Mouse (Mus musculus): ENCODE data around the gene Nat10.

The Nat10 gene

DNA sequence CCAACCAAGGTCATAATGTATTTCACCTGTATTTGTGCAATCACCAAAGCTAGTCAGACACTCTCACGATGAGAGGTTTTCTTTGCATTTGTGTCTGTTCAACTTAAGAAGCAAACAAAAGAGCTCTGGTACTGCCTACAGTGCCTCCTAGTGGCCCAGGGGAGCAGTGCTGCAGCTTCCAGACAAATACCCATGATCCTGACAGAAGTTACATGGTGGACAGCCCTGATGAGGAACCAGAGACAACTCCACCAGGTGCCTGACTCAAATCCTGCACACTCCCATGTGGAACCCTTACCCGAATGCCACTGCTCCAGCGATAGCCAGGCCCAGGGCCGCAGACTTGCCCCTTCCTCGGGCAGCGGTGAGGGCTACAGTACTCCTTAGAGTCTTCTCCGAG, 17.1 kb downstream of the Nat10 start:
- peak; percentile 60 for DNase-seq

DNA sequence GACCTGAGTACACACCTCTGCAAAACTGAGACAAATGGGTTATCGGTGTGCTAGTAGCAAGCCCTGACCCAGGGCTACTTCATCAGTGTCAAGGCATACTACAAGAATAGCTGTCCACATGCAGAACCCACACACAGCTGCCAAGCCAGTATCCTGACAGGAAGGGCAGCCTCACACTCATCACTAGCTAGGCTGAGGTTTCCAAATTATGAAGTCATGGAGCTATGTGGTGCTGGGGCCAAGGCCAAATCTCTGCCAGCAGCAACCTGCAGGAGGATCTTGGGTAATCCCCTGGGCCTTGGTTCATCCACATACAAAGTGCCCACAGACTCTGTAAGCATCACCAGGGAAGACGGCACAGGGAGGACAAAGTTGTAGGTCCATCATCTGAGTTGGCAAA, 17.5 kb downstream of the Nat10 start:
- DNase-seq, result peak; percentile 26

DNA sequence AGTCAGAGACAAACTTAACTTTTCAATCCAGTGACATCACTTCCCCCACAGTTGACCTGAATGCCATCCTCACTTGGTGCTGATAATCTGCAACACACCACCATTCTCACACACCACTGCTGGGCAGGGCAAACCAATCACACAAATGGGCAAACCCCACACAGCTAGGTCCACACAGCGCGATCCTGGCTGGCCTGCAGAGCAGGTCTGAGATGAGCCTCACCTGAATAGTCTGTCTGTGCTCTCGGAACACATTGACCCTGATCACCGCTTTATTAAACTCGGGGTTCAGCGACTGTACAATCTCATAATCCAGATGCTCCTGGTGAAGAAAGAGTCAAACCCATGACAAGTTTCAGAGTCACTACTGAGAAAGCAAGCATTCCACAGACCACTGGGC, 18.2 kb downstream of the Nat10 start:
- no peak for DNase-seq

DNA sequence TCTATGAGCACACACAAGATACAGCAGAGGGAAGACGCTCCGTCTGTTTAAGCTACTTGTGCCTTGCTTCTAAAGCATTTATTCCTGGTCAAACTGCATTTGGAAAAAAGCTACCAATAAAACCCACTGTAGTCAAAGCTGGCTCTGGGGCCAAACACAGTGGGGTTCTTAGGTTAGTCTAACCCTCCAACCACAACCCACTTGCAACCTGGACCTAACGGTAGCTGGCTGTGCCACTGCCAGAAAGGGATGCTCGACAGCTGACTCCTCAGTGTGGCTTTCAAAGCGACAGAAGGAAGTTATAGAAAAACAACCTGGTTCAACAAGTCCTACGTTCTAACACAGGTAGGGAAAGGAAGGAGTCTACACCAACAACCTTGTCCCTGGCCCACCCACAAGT, 29.6 kb downstream of the Nat10 start:
- DNase-seq, result no peak

DNA sequence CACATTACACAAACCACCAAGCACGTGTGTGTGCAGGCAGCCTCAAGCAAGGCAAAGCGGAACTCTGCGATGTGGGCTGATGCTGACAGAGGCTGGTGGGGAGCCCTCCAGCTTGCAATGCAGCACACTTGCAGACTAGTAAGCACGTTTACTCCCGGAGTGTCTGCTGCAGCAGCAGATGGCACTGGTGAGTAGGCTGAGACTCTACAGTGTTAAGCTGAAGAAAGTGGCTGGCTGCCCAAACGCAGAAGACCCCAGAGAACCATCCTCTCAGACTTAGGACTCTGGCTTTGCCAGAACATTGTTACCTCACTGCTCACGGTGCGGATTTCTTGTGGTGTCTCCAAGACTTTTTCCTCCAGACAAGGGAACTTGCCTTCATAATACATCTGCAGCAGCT, 30.1 kb downstream of the Nat10 start:
- no peak for DNase-seq

DNA sequence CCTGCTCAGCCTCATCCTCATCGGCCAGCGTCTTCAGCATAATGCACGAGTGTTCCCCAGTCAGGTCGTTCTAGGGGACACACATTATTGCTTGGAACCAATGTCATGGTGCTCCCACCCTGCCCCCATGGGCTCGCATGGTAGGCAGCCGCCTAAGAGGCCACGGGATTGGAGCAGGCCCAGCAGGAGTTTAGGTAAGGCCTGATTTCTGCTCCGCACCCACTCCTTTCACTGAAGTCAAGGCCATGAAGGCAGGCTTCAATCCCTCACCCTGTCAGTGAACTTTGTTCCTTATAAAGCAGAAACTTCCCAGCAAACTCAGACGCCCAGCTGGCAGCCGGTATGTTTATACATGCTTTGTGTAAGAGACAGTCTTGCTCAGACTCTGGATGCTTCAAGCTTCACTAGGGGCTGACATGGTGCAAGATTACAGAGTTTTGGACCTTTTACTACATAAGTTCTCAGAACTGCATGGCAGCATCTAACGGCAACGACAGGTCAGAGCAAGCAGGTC, 33.0 kb downstream of the Nat10 start:
- no peak for DNase-seq

DNA sequence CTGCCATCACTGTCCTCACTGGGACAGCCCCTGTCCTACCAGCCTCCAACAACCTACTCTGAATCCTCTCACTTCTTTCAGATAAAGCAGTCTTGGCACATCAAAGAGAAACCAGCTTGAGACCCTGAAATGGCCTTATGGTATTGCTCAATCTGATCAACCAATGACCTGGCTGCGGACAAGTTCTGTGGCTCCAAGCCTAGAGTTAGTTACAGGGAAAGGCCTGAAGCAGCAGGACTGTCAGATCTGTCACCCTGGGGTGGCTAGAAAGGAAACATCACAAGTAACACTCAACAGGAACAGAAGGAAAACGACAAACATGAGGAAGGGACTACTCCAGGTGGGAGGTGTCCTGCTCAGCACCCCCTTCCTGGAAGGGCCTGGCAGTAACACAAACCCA, 36.5 kb downstream of the Nat10 start:
- no peak for DNase-seq

DNA sequence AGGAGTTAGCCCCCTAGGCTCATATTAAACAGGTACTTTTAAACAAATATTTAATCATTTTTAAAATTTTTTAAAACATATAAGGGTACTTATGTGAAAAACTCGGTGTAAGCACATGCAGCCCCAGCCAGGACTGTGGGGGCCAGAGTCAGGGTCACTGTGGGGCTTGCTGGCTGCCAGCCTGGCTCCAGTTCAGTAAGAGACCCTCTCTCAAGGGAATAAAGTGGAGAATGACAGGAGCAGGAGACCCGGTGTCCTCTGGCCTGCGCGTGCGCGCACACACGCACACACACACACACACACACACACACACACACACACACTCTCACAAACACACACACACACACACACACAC, 41.8 kb downstream of the Nat10 start:
- DNase-seq, result no peak

DNA sequence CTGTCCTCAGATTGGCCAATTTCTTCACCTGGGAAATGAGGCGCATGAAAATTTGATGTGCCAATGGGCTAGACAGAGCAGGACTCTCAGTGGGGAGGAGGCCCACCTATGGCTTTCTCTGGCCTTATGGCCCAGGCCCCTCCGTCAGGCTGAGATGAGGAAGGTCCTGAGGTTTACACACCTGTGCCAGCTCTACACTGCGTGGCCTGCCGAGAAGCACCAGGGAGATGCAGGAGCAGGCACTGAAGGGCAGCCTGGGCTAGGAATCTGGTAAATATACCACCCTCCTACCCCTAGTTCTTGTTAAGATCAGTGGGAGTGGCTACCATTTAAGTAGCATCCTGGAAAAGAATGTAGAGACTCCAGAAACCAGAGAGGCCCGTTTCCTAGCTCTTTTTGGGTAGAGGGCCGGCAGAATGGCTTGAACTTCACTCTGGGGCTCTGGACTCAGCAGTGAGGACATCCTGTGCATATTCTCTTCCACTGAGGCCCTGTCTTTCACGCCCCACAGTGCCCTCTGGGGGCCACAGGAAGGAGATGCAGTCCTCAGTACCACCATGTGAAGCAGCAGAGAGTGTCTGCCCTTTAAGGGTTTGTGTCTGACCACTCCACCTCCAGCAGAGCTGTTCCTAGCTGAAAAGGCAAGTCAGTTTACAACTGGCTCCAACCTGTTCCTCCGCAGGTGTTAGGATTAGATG, 42.3 kb downstream of the Nat10 start:
- peak; percentile 81 for DNase-seq

DNA sequence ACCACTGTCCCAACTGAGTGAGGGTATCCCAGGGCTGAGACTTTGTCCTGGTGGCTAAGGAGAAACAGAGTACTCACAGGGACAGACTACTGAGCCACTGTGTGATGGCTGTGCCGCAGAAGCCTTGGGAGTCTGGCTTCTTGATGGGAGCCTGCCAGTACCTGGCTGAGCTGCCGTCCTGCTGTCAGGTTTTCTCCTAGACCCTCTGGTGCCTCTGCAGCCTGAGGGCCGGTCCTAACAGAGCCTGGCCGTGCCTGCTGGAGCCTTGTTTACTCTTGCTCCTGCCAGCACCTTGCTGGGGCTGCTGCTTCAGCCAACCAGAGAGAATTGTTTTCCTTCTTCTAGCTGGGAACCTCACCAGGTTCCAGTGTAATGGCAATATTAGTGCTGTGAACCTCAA, 46.7 kb downstream of the Nat10 start:
- no peak for DNase-seq

DNA sequence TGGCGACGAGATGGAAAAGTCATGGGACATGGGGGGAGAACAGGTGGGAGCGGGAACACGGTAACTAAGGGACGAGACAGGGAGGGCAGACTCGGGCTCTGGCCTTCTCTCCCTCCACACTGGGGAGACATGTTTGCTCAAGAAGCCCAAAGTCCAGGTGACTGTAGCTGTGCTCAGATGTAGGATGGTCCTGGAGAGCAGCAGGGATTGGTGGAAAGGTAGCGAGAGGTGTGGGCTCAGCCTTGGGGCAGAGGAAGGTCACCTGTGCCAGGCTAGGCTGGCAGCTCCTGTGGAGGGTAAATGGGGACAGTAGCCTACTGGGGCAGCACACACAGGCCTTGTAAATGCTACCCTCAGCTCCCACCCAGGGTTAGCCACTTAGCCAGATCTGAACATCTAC, 47.2 kb downstream of the Nat10 start:
- DNase-seq, result peak; percentile 41

DNA sequence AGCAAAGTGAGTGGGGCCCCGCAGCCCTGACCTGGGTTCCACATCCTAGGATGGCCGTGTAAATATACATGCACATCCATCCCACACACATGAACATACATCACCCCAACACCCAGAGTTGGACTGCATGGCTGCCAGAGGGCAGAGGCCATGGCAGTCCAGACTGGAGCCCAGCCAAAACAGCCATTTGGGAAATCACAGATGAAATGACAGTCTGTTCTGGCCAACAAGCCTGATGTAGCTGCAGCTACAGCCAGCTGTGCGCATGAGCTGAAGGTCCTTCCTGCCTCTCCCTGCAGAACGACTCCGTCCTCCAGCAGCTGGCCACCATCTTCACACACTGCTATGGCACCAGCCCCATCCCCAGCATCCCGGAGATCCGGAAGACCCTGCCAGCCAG, 50.2 kb downstream of the Nat10 start:
- DNase-seq, result peak; percentile 14

DNA sequence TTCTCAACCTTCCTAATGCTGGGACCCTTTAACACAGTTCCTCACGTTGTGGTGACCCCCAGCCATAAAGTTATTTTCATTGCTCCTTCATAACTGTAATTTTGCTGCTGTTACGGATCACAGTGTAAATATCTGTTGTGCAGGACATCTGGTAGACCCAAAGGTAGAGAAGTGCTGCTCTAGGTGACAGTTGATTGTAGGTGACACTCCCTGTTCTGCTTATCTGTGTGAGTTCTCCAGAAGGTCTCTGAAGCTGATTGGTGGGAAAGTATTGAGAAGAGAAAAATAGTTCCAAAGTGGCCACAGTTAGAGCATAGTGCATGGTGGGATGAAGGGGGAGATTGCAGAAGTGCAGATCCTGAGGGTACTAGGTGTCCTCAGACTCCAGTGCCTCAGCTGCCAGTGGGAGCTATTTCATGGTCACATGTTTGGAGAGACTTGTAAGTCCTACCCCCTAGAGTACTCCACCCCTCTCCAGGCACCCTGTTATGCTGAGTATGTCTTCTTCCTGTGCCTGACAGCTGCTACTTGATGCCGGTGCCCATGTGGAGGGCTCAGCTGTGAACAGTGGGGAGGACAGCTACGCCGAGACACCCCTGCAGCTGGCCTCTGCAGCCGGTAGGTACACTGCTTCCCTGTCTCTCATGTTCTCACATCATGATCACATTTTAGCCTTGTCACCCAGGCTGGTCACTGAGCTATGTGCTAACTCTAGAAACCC, 53.9 kb downstream of the Nat10 start:
- DNase-seq, result no peak

DNA sequence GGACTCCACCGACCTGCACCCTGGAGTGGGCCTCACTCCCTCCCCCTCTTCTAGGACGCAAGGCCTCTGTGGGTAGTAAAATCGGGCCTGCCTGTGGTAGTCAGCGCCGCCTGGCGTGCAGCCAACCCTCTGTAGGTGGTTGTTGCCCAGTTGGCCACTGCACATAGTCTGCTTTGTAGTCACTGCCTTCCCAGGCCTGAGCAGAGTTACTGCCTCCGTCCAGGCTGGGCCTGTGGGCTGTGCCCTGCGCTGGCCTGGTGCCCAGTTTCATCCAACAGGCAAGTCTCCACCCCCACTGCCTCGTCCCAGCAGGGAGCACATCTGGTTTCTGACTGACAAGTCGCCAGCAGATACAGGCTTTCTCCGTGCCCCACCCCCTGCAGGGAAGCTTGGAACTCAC, 54.8 kb downstream of the Nat10 start:
- peak; percentile 89 for DNase-seq

DNA sequence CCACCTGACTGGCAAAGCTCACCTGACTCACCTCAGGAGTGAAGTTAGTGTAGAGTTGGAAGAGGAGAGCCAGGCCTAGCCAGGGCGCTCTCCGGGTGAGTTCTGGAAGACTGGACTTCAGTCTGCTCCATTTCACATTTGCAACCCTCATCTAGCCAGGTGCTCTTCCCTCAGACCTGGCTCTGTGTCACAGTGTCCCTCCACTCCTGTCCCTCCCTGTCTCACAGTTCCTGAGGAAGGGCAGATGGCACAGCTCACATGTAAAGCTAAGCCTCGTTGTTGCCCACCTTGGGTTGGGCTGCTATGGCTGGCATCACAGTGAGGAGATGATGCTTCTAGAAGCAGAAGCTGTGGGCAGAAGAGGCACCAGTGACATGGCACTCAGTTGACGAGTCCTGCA, 55.2 kb downstream of the Nat10 start:
- no peak for DNase-seq

DNA sequence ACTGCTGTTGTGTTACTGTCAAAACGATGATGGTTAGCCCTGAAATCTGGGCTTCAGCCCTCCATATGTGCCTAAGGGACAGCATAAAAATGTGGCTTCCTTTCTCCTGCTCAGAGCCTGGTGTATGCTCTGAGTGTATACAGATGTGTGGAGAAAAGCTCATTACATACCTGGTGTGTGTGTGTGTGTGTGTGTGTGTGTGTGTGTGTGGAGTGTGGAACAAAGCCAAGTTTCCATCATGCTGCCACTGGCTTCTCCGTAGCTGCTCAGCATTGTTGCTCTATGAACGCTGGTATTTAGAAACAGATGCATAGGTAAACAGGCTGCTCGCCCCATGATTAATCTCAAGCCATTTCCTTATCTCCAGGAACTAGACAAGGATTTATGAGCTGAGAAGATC, 57.2 kb downstream of the Nat10 start:
- DNase-seq, result no peak

DNA sequence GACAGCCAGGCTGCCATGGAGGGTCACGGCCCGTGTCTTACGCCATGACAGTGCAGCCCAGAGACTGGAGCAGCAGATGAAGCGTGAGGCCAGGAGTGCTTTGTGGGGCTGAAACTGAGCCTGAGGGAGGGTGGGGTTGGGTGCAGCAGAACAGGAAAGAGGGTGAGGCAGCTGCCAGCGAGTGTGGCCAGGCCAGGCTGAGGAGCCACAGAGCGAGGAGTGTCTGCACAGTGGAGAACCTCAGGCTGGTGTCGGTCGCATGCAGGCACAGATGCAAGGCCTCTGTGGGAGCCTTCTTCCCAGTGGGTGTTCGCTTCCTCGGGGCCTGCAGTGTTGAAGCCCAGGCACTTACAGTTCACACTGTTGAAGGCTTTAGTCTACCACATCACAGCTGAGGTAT, 57.7 kb downstream of the Nat10 start:
- DNase-seq, result no peak

DNA sequence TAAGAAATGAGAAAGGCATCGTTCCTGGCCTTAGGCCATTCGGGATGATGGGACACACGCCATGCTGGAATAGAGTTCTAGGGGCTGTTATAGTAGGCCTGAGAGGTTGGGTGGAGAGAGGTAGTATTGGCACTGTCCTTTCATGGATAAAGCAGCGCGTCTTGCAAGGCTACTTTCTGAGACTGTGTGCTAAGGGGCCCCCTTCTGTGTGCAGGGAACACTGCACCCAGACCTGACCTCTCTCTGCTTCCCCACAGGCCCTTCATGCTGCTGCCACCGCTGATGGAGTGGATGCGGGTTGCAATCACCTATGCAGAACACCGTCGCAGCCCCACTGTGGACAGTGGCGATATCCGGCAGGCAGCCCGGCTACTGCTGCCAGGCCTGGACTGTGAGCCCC, 60.6 kb downstream of the Nat10 start:
- no peak for DNase-seq

DNA sequence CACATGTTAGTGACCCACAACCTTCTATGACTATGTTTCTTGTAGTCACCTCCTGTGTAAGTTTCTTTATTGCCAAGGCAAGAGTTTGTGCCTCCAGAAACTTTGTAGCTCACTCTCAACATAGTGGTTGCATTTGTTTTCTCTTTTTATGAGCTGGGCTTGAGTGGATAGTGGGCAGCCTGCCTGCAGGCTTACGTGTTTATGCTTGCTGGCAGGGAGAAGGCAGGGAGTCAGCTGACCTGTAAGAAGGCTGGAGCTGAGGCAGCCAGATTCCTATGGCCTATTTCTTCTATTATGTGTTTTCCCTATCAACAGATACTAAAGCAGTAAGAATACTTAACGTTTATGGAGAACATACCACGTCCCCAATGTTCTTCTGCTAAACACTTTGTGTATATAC, 64.9 kb downstream of the Nat10 start:
- DNase-seq, result peak; percentile 58

DNA sequence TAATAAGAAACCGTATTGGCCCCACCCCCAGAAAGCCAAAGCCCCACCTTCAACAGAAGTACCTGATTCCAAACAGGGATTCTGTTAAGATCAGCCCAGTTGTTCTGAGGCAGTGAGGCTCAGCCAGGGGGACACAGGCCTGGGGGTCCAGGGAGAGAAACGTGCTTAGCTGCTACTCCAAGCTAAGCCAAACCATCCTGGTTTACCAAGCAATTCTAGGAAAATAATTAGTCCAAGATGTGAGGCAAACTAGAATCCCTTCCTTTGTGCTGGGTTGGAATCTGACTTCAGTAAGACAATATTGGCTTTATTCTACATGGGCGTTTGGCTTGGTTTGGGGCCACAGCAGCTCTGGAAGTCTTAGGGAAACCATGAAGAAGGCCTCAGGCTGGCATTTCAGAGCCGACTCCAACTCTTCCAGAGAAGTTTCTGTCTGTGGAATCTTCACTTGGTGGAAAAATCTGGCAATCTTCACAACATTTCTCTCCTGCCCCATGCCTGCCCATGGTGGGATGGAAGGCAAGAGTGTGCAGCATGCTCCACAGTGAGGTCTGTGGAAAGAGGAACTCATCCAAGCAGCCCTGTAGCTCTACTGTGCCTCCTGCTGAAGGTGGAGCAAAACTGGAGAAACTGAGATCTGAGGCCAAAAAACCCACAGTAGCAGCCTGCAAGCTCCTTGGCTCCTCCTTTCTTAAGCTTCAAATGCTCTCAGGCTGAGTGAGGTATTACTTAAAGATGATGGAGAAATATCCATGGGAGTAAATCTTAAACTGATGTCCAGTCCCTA, 66.1 kb downstream of the Nat10 start:
- DNase-seq, result no peak

DNA sequence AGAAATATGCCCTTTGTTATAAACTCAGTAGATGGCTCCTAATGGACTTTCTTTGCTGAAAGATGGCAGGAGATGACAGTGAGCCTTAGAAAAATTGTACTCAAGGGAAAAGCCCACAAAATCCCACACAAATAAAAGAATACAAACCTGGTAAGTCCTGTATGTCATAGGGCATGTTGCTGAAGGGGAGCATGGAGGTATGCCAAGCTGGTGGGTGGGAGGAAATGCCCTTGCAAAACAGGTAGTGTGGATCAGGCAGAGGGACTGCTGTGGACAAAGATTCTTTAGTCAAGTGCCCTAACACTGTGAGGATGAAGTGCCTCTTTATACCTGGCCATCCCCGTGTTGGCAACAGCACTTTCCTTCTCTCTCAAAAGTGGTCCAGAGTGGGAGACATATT, 68.3 kb downstream of the Nat10 start:
- DNase-seq, result no peak

DNA sequence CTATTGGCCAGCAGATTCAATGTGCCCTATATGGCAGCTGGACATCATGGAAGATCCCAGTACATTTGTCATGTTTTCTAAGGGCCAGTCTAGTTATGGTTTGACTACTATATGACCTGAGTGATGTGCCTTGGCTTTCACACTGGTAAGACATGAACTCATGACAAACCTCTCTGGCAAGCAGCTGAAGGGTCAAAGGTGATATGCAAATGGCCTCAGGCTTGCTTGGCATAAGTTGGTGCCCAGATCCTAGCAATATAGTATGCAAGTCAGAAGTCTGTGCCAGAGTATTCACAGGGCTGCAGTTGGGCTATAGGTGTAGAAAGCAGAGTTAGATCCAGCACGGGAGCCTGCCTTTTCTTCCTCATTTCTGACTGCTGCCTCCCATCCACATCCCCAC, 69.8 kb downstream of the Nat10 start:
- no peak for DNase-seq

DNA sequence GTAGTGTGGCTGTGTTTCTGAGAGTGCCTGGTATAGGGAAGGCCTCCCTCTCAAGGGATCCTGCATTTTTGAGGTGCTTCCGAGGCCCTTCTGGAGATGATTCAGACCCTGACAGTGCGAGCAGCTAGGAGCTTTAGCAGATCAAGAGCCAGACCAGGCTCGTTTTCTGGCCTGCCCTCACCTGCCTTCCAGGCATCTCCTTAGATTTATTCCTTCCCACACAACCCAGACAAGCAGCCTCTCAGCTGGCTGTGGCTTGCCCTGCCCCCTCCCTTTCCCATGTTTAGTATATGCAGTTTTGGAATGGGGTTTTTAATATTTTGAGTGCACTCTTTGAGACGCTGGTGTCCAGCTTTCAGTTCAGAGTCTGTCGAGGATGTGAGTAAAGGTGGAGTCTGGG, 70.2 kb downstream of the Nat10 start:
- no peak for DNase-seq

DNA sequence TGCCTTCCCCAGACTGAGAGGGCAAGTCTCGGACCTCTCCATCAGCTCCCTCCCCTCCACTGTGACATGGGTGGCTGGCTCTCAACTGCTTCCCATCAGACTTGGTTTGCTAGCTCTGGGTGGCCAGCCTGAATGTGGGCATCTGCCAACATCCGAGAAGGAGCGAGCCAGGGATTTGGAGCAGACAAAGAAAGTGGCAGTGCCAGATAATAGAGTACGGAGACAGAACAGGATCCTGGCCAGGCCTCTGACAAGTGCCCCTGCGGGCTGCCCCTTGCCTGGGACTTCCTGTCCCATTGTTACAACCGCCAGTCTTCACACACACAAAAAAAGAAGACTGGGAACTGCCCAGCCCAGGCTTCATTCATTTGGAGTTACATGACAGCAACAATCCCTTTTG, 70.6 kb downstream of the Nat10 start:
- no peak for DNase-seq
